Mouse (Mus musculus): ENCODE results near the gene Rfx4.

Rfx4 gene

DNA sequence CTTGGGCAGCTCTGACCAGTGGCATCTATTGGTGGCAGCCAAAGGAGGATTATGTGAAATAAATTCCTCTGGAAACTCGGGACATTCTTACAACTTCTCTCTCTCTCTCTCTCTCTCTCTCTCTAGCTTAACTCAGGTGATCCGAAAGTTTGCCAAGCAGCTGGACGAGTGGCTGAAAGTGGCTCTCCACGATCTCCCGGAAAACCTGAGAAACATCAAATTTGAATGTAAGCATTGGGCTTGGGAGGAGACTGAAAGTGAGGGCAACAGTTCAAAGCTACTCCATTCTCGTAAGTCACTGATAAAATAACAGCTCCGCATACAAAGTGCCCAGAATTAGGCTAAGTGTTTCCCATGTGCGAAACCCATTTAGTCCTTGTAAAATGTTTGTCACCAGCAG lies 102.5 kb downstream of the Rfx4 start:
- in situ Hi-C loops (cut with MboI; ENCODE audit: unreplicated experiment in 2 of 2), result no loop called here

DNA sequence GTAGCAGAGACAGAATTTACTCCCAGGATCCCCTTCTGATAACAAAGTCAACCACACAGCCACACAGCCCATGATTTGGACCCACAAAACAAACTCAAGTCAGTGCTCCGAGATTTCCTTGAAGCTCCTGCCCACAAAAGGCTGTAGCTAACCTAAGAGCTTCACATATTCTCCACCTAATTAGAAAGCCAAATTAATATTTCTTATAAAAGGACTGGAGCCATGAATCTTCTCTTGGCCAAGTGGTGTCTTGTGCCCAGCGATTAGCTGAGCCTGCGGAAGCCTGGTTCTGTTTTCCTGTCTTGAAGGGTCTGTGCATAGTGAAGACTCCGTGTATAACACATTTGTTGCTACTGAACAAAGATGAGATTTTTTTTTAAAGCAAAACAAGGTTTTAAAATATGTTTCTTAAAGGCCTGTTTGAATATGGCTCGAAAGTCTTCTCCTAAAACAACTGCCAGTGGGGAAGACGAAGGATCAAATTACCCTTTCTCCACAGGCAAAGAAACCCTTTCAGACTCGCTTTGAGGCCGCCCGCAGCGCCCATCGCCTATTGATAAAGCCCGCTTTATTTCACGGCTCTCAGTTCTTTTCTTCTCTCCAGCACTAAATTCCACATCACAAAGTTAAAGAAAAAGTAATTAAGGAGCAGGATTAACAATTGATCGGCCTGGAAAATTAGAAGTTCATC lies 103.1 kb downstream of the Rfx4 start:
- in situ Hi-C loops (cut with MboI; ENCODE audit: unreplicated experiment in 2 of 2), result no loop called here

DNA sequence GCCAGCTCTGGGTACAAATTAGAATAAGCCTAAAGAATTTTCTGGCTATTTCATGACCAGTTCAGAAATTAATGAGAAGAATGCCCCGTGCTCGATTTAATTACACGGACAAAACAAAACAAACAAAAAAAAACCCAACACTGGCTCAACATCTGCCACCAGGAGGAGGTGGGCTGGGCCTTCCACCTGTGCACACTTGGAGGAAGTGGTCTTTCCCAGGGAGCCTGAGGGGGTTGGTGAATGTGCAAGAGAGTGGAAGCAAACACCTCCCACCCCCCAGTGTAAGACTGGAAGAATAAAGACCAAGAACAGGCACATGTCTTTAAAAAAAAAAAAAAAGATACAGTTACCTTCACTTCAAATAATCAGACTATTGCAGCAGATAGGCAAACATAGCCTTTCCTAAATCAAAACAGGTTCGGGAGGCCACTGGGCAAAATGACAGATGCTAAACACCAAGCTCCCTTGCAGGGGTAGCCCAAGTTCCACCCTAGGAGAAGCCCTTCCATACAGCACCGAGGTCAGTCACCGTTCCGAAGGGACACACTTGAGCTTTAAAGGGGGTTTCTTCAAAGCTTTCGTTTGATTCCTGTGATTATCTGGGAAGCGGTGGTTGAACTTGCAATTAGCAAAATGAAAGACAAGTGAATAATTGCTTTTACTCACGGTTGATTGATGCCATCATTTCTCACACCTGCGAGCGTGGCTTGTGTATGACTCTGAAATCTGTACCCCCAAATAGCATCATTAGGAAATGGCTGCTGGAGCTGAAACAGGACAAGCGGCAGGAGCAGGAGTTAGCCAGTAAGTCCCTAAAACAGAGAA lies 103.9 kb downstream of the Rfx4 start:
- in situ Hi-C loops (cut with MboI; ENCODE audit: unreplicated experiment in 2 of 2), result no loop called here

DNA sequence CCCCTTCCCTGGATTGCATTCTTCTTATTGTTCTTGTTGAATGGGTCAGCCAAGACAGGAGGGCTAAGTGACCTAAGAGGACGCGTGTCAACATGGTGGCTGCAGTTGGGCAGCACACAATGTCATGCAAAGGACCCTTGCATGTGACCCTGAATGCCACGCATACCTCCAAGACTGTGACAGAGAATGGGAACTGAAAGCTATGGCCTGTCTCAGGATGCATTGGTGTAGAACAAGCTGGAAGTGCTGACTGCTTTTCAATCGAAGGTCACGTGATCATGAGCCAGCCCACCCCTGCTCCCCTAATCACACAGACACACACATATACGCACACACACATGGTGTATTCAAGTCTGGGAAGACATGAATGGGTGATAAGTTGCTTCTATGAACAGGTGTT lies 107.6 kb downstream of the Rfx4 start:
- in situ Hi-C loops (cut with MboI; ENCODE audit: unreplicated experiment in 2 of 2), result no loop called here

DNA sequence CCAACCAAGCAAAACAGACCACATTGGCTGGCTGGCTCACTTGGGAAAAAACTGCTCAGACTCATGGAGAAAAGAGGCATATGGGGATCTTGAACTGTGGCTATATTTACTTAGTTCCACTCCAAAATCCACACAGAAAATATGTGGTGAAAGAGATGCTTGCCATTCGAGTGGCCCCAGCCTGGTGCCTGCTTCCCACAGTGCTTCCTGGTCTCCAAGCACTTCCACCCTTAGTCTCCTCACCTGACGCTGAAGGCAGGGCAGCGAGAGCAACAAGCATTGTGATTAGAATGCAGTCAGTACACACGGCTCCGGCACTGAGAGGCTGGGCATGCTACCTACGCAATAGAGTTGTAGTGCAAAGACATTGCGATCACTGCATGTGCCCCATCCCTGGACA lies 111.7 kb downstream of the Rfx4 start:
- in situ Hi-C loops (cut with MboI; ENCODE audit: unreplicated experiment in 2 of 2), result no loop called here

DNA sequence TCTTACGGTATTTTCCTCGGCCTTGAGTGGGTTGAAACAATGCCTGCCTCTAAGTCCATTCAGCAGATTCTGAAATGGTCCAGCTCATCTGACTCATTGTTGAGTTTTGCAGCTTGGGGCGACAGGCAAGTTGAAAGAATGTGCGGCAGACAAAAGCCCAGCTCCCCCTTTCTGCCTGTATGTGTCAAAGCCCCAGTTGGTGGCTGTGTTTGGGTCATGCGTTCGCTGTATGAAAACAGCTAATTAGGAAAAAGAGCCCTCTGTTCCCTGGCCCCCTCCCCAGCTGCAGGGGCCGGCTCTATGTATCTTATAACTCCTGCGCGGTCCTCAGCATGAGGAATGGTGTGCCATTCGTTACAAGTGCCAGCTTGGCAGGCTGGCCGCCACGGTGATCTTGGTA lies 115.4 kb downstream of the Rfx4 start:
- in situ Hi-C loops (cut with MboI; ENCODE audit: unreplicated experiment in 2 of 2), result no loop called here

DNA sequence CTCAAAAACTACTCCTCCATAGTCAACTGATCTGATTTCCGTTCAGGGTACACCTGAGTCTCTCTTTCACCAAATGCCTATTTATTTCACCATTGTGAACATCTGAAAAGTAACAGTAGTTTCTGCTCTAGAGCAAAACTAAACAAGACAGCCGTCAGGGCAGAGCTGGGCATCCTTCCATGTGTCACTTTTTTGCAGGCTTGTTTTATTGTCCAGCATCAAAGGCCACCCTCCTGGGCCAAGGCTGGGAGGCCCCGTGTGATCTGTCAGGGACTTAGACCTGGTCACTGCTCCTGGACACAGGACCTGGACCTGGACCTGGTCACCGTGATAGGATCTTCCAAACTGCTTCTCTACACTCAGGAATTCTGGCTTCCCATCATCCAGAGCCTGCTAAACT lies 116.1 kb downstream of the Rfx4 start:
- in situ Hi-C loops (cut with MboI; ENCODE audit: unreplicated experiment in 2 of 2), result no loop called here

DNA sequence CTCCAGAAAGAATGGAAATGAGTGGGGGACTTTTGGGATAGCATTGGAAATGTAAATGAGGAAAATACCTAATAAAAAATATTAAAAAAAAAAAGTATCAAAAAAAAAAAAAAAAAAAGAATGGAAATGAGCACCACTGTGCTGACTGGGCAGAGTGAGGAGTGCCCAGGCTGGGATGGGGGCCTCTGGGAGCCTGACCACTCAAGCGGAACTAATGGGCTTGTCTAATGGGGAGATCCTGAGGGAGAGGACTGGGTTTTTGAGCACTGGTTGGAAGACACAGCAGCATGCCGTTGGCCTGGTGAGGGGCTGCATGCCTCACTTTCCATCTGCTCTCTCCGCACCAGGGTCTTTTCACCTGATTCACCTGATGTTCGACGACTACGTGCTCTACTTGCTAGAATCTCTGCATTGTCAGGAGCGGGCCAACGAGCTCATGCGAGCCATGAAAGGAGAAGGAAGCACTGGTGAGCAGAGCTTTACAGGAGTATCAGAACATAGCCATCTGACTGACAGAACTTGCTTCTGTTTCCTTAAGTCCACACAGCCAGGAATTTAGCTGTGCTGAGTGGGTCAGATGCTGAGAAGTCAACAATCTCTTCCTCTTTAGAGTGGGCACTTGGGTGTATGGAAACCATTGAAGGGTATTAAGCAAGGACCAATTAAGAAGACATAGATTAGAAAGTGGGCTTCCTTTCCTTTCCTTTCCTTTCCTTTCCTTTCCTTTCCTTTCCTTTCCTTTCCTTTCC lies 124.1 kb downstream of the Rfx4 start:
- in situ Hi-C loops (cut with MboI; ENCODE audit: unreplicated experiment in 2 of 2), result loop anchor here in 1 of 2 experiments (5.0 kb wide), 1 partner anchor 33 kb away; no protein-coding TSS in a partner anchor

DNA sequence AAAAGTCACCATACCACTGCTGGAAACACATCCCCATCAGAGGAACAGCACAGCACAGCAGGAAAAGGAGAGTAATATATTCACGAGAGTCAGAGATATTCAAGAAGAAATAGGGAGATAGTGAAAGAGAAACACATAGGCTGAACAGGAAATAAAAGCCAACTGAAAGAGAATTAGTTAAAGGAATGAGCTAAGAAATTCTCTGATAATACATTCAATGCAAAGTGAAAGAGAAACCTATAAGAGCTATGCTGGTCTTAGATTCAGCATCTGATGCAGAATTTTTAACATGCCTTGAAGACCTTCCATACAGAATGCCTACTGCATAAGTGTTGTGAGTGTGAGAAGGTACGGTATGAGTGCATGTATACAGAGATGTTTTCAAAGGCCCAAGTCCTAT lies 126.7 kb downstream of the Rfx4 start:
- in situ Hi-C loops (cut with MboI; ENCODE audit: unreplicated experiment in 2 of 2), result loop anchor here in 1 of 2 experiments (5.0 kb wide), 1 partner anchor 35 kb away; no protein-coding TSS in a partner anchor

DNA sequence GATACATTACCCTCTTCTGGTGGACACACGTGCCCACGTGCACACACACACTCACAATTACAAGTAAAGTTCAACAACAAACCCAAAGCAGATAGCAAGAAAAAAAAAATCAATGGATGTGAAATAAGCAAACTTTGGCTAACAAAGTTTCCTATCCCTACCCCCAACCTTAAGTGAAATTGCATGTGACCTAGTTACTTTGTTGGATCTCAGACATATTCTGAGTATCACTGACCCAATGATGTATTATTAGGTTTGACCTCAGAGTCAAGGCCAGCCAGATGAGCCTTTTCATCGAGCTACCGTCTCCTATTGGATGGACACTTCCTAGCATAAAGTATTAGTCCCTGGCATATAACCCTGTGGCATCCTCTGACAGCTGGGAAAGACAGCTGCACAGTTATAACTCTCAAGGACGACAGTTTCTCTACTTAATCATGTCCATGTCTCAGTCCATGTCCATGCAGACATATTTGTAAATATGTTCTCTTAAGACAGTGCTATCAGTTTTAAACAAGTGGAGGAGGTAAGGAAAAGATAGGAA lies 129.6 kb downstream of the Rfx4 start:
- in situ Hi-C loops (cut with MboI; ENCODE audit: unreplicated experiment in 2 of 2), result no loop called here

DNA sequence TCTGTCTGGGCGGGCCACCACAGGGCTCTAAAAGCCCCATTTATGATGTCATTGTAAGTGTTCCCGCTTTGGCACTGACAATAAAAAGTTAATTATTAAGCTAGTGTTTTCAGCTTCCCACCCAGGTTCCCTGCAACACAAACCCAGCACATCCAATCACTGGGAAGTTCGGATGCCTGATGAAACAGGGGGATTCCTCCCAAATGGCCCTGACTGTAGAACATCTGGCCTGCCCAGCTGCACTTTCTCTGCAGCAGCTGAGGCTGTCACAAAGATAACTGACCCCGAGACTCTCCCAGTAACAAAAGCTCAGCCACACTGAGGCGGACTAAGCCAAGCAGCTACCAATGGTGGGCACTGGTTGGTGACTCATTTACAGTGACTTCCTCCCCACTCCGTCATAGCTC lies 130.4 kb downstream of the Rfx4 start:
- in situ Hi-C loops (cut with MboI; ENCODE audit: unreplicated experiment in 2 of 2), result no loop called here

DNA sequence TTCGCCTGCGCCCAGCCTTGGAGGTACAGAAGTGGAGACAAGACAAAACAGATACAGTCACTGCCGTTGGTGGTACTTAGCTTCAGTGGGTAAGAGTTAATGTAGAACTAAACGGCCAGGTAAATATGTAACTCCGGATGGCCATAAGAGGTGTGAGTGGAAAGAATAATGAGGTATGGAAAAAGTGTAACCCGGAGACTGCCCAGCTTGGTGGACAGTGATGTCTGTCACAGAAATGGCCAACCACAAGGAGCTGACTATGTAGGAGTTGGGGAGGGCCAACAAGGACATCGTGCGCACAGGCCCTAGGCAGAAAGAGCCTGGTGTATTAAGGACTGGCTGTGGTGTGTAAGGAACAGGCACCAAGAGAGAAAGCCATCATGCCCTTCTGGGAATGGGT lies 130.9 kb downstream of the Rfx4 start:
- in situ Hi-C loops (cut with MboI; ENCODE audit: unreplicated experiment in 2 of 2), result no loop called here

DNA sequence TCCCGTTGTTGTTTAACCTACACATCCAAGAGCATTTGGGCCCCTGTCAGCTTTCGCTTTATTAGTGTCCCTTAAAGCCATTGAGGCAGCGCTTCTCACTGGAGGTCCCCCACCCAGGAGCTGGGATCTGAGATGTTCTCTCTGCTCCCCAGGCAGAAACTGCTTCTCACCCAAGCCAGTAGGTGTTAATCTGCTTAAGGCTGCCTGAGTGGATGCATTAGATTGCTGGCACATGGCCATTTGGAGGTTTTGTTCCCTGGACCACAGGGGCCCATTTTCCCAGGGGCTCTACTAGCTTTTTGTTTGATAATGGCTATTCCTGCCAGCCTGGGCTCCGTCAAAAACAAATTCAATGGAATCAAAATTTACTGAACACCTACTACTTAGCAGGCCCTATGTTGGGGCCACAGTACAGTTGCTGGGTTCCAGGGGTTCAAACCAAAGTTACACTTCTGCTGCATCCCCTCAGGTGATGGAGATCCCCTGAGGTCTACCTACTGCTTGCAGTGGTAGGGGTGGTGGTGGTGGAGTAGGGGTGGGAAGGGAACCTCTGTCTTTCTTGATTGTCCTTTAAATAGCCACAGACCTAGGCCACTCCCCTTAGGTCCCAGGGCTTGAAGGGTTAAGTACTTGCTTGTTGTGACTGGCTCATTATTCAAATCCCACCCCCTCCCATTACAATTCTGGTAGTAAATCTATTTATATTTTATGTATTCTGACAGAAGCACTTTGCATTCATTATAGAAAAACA lies 133.4 kb downstream of the Rfx4 start:
- in situ Hi-C loops (cut with MboI; ENCODE audit: unreplicated experiment in 2 of 2), result no loop called here

DNA sequence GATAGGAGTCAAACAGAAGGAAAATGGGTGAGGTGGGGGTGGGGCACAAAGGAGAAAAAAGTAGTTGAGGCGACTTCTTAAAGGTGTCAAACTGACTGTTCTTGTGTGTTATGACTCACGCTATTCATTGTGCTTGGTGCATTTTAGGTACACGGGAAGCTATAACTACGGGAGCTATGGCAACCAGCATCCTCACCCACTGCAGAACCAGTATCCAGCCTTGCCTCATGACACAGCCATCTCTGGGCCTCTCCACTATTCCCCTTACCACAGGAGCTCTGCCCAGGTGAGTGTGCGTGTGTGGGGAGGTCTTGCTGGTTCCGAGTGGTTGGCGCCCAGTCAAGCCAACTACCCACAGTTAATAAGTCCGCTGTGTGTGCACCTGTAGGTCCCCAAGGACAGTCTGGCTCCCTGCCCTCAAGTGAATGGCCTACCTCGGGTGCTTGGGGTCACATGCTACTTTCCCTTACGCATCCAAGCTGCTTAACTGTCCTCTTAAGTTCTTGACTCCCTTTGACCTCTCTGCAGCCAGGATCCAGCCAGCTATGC lies 140.0 kb downstream of the Rfx4 start:
- in situ Hi-C loops (cut with MboI; ENCODE audit: unreplicated experiment in 2 of 2), result no loop called here

DNA sequence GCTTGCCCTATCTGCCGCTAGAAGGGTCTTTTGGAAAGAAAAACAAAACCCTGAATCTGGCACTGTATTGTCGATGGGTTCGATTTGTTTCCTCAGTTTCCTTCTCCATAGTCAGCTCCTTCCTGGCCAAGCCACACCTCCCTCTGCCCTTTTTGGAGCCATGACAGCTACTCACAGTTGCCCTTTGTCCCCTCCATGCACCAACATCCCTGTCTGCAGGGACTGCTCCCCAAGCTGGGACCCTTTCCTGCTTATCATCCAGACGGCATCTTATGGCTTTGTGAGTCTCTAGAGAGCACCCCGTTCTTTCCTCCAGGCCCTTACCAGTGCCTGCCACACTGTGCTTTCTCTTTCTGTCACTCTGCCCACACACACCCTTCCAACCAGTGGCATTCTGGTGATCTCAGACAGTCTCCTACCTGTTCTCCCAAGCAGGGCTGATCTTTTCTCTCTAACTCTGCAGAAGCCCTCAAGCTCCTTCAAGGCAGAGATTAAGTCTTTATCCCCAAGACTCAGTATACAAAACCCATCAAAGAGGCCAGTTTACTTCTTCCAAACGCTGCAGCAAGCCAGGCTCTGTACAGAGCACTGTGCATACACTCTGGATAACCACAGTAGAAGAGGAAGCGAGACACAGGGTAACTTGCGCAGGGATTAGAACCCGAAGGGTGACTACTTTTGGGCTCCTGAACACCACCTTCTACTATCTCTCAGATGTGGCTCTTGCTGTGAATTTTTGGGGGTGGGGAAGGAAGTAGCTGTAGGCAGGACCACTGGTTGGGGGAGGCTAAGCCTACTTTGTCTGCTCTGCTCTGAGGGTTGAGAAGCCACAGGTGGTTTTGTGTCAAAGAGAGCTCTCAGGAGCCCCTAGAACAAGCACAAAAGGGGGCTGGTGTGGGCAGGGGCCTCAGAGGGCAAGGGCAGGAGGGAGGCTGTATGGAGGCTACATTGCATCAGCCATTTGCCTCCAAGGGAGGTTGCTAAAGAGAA lies 141.4 kb downstream of the Rfx4 start:
- in situ Hi-C loops (cut with MboI; ENCODE audit: unreplicated experiment in 2 of 2), result no loop called here

DNA sequence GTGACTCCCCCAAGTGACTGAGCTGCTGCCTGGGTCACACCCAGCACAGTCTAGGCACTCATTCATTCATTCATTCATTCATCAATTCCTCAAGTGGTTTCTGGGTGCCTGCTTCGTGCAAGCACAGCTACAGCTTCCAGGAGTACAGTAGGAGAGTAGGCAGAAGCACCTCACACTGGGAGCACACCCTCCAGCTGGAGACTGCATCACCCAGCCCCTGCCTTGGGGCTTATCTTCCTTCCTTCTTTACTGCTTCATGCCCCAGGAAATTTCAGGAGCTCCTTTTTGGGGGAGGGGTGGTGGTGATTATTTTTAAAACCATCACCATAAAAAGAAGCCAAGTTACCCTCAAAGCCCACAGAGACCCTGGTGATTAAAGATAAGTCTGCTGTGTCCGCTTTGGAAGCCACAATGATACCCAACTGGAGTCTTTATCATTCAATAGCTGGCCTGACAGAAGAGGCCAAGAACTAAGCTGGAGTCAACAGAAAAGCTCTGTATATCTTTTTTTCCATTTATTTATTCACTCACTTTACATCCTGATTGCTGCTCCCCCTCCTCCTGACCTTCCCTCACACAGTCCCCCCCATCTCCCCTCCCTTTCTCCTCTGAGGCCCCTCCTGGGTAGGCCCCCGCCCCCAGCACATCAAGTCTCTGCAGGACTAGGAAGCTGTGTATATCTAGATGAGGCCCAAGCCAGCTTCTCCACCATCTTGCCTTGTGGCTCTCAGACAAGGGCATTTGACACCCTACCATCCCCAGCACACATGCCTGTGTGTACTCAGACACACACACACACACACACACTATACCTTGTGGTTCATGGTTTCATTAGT lies 142.5 kb downstream of the Rfx4 start:
- in situ Hi-C loops (cut with MboI; ENCODE audit: unreplicated experiment in 2 of 2), result no loop called here

DNA sequence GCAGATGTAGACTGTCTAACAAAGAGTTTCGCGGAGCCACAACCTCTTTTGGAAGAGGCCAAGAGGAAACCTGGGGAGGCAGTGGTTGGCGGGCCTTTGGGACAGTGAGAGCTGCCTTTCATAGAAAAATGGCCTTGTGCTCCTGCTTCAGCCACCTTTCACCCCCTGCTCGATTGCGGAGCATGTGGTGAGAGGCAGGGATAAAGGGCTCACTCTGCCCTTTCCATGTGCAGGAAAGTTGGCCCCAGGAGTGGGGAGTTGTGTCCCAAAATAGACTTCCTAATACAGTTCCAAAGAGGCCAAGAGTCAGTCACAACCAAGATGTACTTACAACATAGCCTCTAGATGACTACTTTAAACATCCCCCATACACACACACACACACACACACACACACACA lies 145.8 kb downstream of the Rfx4 start:
- in situ Hi-C loops (cut with MboI; ENCODE audit: unreplicated experiment in 2 of 2), result no loop called here

DNA sequence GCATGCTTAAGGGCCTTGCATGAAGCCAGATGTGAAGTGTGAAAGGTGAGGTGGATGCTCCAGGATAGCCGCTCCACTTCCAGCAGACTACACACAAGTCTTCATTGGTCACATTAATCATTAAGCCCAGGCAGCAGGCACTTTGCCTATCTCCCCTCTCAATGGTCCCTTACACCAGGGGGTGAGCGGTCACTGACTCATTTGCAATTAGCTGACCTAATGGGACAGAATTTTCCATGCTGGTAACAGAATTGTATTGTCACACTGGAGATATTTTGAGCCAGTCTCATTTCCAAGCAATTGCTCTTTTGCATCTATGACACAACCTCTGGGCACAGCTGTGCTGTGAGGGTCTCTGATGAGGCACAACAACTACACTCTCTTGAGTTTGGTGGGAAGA lies 146.4 kb downstream of the Rfx4 start:
- in situ Hi-C loops (cut with MboI; ENCODE audit: unreplicated experiment in 2 of 2), result no loop called here

All from v-Abl transformed pro-B cells (cell line).